Mouse (Mus musculus) midbrain, embryonic 10.5 days (tissue): ENCODE data around the gene Gpr183. TPM values are rescaled to one million over a fixed set of nuclear protein-coding genes. Genes with fewer than 3 reads are reported as not detected.

Experiments
- DNase-seq: peaks from one replicate; pipeline ENCODE4 v3.0.0-alpha.2; 2017; ENCODE audit warnings: low spot score
- H3K27ac ChIP-seq: fragments of 300-500 bp; sonication (generic); replicated peaks from 2 replicates; pipeline ENCODE4 v1.5.1; 2016; ENCODE audit warnings: mild to moderate bottlenecking
- H3K27me3 ChIP-seq: fragments of 300-500 bp; sonication (generic); 2 replicates; pipeline ENCODE4 v1.6.1; 2016; ENCODE audit warnings: low read depth, mild to moderate bottlenecking; ENCODE audit not compliant: poor library complexity, severe bottlenecking
- H3K36me3 ChIP-seq: fragments of 300-500 bp; sonication (generic); 2 replicates; pipeline ENCODE4 v1.6.1; 2016; ENCODE audit warnings: mild to moderate bottlenecking, moderate library complexity
- H3K4me1 ChIP-seq: fragments of 300-500 bp; sonication (generic); 2 replicates; pipeline ENCODE4 v1.6.1; 2016
- H3K4me3 ChIP-seq: fragments of 300-500 bp; sonication (generic); 2 replicates; pipeline ENCODE4 v1.5.1; 2016; ENCODE audit warnings: mild to moderate bottlenecking, moderate library complexity
- H3K9me3 ChIP-seq: fragments of 300-500 bp; sonication (generic); replicated peaks from 2 replicates; pipeline ENCODE4 v1.6.1; 2016; ENCODE audit warnings: mild to moderate bottlenecking
- WGBS: fragments of 180-500 bp; shearing (Covaris S2); methylation state at CpG from one replicate; pipeline ENCODE4 v1.1.7; 2016; 5-methylcytosine and 5-hydroxymethylcytosine counted together
- polyA plus RNA-seq: library from polyadenylated mRNA; unstranded; fragments of >200 nt; fragmentation: Nextera tagmentation; extraction: Ambion mirVana; gene quantifications from 2 replicates; pipeline ENCODE4 v1.2.1, GENCODE M21; 2016

Gpr183 gene
- polyA plus RNA-seq, 1 experiment from 2014 or later, result 1.9 TPM

DNA sequence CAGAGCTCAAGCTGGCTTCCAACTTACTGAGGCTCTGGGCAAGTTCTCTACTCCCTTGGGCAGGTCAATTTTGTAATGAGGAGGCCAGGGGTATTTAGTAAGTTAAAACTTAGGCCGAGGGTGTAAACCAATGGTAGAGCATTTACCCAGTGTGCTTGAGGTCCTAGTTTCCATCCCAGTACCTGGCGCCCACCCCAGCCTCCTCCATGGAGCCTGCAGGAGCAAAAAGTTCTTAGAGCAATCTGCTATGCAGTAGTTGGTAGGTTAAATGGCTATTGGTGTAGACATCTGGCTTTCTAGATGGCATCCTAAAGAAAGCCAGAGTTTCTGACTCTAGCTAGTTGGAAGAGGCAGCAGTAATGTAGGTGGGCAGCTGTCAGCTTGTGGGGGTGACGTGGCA is 15.6 kb downstream of the Gpr183 start:
- no peak for DNase-seq

DNA sequence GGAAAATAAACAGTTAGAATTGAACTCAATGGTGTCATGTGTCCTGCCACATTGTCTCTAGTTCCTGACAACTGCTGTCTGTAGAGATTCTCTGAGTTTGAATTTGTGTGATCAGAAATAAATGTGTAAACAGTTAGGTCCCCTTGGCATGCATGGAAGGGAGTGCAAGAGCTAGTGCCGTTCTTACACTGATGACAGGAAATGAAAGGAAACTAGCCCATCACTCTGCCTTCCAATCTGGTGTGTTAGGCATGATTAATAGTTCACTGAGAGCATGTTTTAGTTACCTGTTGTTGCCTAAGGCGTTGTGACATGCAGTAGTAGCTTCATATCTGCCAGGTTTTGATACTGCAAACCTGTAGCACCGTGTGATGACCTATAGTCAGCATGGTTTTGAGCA is 17.0 kb downstream of the Gpr183 start:
- Histone ChIP-seq H3K4me1 (no peaks in the 10 kb centered on the region), H3K4me3 (no peak overlapping the region), H3K9me3 (peaks cover 10% of the 10 kb centered on the region; the same call in 1 of the 2 replicates), H3K36me3 (no peaks in the 10 kb centered on the region), H3K27me3 (no peaks in the 10 kb centered on the region), H3K27ac (no peak overlapping the region)
- WGBS, result 96% methylated on average over 3 of the region's 3 CpGs
- no peak for DNase-seq

More for the DNA sequence above, 15.6 kb downstream of the Gpr183 start:
- Histone ChIP-seq H3K4me3 (no peak overlapping the region), H3K27ac (no peak overlapping the region), H3K4me1 (no peaks in the 10 kb centered on the region), H3K36me3 (peaks cover 7% of the 10 kb centered on the region), H3K27me3 (no peaks in the 10 kb centered on the region), H3K9me3 (peaks cover 3% of the 10 kb centered on the region; the same call in 1 of the 2 replicates)
- 92% methylated on average over 3 of the region's 3 CpGs for WGBS

DNA sequence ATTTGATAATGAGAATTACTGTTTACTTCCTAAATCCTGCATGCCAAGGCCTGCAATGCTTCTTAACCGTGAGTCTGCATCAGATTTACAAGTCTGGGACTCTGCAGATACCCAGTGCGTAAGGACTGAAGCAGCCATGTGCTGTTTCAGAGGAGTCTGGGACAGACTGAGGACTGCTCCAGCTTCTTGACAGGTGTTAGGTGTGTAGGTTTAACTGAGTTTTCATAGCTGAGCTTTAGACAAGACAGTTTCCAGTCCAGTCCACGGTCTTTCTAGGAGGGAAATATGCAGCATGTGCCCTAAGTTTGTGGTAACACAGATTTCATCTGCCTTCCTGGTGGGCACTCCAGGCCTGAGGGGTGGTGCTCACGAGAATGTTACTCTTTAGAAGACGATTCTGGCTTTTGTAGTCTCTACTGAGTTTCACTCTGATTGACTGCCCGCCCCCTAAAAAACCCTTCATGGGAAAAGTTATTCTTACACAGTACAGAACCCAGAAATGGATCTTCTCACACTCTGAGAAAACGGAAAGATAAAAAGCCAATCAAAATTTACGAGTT is 17.7 kb downstream of the Gpr183 start:
- 87% methylated on average over 8 of the region's 8 CpGs for WGBS
- Histone ChIP-seq H3K27ac (no peak overlapping the region), H3K4me3 (no peak overlapping the region), H3K4me1 (no peaks in the 10 kb centered on the region), H3K27me3 (no peaks in the 10 kb centered on the region), H3K9me3 (peaks cover 10% of the 10 kb centered on the region; the same call in 1 of the 2 replicates), H3K36me3 (no peaks in the 10 kb centered on the region)
- DNase-seq, result no peak

DNA sequence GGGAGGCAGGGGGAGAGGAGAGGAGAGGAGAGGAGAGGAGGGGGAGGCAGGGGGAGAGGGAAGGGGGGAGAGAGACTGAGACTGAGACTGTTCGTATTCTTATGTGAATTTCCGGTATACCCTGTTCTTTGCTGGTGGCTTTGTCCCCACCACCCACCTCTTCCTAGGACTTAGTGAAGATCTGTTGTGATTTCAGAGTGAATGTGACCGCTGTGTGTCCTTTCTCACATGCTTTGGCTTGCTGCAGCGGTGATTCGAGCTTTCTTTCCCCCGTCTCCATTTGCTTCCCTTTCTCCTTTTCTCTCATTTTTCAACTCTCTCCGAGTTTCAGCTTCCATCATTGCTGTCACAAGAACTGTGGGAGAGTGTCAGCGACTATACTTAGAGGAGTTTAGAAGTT is 18.3 kb downstream of the Gpr183 start:
- Histone ChIP-seq H3K27ac (no peak overlapping the region), H3K9me3 (peaks cover 10% of the 10 kb centered on the region; the same call in 1 of the 2 replicates), H3K4me1 (no peaks in the 10 kb centered on the region), H3K36me3 (no peaks in the 10 kb centered on the region), H3K4me3 (no peak overlapping the region), H3K27me3 (no peaks in the 10 kb centered on the region)
- no peak for DNase-seq
- WGBS, result 86% methylated on average over 8 of the region's 8 CpGs

DNA sequence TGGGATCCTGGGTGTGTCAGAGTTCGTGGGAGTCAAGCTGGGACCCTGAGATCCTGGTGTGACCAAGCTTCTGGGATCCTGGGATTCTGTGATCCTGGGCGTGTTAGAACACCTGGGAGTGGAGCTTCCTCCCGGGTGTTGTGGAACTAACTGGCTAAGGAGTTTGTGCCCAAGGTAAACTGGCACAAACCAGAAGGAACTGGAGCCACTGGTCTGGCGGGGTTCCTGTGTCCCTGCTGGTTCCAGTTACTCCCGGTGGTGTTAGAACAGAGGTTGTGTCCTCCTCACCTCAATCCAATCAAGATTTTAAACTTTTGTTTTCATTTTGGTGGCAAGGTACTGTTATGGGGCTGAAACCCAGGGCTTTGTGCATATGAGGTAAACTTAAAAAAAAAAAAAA is 18.9 kb downstream of the Gpr183 start:
- 83% methylated on average over 5 of the region's 5 CpGs for WGBS
- H3K27me3 ChIP-seq, result no peaks in the 10 kb centered on the region
- DNase-seq, result no peak
- no peak overlapping the region for H3K4me3 ChIP-seq
- H3K36me3 ChIP-seq, result no peaks in the 10 kb centered on the region
- H3K9me3 ChIP-seq, result peaks cover 10% of the 10 kb centered on the region; the same call in 1 of the 2 replicates
- no peaks in the 10 kb centered on the region for H3K4me1 ChIP-seq
- H3K27ac ChIP-seq, result no peak overlapping the region

DNA sequence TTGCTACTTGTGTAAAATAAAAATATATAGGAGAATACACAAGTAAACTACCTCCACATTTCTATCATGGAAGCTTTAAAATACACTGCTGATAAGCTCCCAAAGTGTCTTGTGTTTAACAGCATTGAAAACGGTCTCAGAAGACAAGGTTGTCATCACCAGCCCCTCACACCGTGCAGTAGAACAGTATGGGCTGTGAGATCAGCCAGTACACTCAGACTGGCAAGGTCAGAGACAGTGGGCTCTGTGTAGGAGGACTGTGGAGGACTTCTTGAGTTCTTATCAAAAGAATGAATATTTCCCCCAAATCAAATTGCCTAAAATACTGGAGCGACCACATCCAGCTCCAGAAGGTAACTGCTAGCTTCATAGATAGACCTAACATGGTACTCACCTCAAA is 25.4 kb downstream of the Gpr183 start:
- Histone ChIP-seq H3K4me3 (no peak overlapping the region), H3K27me3 (no peaks in the 10 kb centered on the region), H3K27ac (no peak overlapping the region), H3K4me1 (no peaks in the 10 kb centered on the region), H3K9me3 (peaks cover 15% of the 10 kb centered on the region; the same call in 1 of the 2 replicates), H3K36me3 (peaks cover 18% of the 10 kb centered on the region)
- 96% methylated on average over 3 of the region's 3 CpGs for WGBS
- DNase-seq, result no peak

DNA sequence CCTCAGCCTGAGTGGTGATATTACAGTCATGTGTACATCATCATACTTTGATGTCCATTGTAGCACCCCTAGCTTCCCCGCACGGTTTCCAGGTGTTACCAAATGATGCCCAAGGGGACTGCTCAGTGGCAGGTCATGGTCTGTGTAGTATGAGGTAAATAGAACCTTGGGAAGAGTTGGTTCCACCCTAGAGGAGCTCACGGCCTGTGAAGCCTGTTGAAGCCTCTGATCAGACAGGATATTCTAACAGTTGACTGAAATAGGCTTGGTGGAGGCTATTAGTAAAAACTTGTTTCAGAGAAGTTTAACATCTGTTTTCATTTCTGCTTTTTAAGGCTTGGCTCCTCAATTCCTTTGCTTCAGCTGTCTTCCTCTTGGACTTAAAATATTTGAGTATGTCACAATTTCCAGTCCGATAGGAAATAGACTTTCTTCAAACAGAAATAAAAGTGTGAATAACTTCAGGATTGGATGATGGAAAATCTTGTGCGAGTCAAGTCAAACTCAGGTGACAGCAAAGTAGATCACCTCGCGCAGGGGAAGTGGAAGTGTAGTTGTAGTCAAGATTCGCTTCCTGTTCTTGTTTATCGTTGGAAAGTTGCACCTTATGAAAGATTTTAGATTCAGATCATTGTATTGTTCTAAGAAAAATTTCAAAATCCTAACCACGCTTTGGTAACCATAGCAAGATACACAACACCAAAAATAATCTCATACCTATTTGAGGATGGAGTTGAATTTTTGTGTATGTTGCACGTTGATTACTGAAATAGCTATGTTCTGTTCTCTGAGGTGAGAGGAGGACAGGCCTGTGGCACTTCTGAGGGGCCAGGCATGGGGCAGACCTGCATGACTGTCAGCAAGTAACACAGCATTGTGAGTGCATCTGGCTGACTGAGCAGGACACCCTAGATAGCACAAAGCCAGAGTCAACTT is 26.5 kb downstream of the Gpr183 start:
- DNase-seq, result no peak
- Histone ChIP-seq H3K27ac (no peak overlapping the region), H3K27me3 (no peaks in the 10 kb centered on the region), H3K4me3 (no peak overlapping the region), H3K36me3 (peaks cover 28% of the 10 kb centered on the region), H3K4me1 (no peaks in the 10 kb centered on the region), H3K9me3 (peaks cover 7% of the 10 kb centered on the region; the same call in 1 of the 2 replicates)
- WGBS, result 96% methylated on average over 11 of the region's 11 CpGs

DNA sequence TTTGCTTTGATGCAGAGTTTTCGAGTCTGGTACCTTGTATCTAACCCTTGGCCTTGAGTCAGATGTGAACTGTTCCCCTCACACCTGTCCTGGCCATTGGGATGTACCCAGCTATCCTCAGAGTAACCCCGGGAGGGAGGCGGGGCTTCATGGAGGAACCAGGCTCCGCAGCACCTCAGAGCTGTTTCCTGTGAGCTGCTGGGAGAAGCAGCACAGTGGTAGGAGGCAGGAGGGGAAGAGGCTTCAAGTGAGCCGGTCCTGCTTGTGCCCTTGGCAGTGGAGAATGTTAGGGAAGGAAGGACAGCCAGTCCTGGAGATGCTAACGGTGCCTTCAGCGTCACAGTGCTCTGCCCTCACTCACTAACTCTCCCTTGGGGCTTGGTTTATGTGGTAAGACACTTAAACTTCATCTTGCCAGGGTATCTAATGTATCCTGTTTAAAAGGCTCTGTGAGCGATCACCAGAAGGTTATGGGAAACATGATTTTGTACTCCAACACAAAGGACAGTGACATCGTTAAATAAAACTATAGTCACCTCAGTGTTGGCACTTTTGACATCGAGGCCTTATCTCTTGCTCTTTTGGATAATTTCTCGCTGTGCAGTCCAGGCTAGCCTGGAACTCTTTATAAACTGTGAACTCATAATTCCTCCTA is 27.3 kb downstream of the Gpr183 start:
- peaks cover 30% of the 10 kb centered on the region for H3K36me3 ChIP-seq
- 89% methylated on average over 11 of the region's 11 CpGs for WGBS
- no peak for DNase-seq

DNA sequence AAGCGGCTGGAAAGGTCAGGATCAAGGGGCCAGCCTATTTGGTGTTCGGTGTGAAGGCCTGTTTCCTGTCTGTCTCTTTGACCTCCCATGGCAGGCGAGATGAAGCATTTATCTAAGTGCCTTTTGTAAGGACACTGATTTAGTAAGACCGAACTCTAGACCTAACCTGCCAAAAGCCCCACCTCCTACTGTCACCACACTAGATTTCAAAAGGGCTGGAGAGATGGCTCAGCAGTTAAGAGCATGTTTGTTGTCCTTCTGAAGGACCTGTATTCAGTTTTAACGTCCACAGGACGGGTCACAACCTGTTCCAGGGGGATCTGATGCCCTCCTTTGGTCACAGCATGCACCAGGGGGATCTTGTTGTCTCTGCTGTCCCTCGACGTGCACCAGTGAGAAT is 28.1 kb downstream of the Gpr183 start:
- Histone ChIP-seq H3K4me3 (no peak overlapping the region), H3K9me3 (peaks cover 7% of the 10 kb centered on the region; the same call in 1 of the 2 replicates), H3K27me3 (no peaks in the 10 kb centered on the region), H3K36me3 (peaks cover 30% of the 10 kb centered on the region), H3K4me1 (peaks cover 4% of the 10 kb centered on the region), H3K27ac (no peak overlapping the region)
- 83% methylated on average over 8 of the region's 8 CpGs for WGBS
- DNase-seq, result no peak

More for the DNA sequence above, 27.3 kb downstream of the Gpr183 start:
- Histone ChIP-seq H3K4me1 (no peaks in the 10 kb centered on the region), H3K4me3 (no peak overlapping the region), H3K9me3 (peaks cover 7% of the 10 kb centered on the region; the same call in 1 of the 2 replicates), H3K27me3 (no peaks in the 10 kb centered on the region), H3K27ac (no peak overlapping the region)

DNA sequence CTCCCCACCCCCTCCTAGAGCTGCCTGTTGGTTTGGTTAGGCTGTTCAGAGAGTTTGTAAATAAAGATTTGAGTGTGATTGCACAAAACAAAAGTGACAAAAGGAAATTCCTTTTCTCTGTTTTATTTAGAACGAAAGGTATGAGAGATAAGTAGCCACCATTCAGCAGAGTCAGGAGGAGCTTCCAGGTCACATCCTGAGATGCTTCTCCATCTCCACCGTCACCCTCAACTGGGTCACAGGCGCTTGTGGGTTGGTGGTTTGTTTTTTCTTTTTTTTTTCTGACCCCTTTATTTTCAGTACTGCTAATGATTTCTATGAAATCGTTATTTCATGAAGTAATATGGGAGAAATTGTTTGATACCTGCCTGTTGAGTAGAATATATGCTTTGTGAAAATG is 28.6 kb downstream of the Gpr183 start:
- H3K27me3 ChIP-seq, result no peaks in the 10 kb centered on the region
- no peak for DNase-seq
- H3K27ac ChIP-seq, result no peak overlapping the region
- H3K4me1 ChIP-seq, result peaks cover 8% of the 10 kb centered on the region
- peaks cover 30% of the 10 kb centered on the region for H3K36me3 ChIP-seq
- no peak overlapping the region for H3K4me3 ChIP-seq
- WGBS, result 91% methylated on average over 4 of the region's 4 CpGs
- H3K9me3 ChIP-seq, result peaks cover 7% of the 10 kb centered on the region; the same call in 1 of the 2 replicates

DNA sequence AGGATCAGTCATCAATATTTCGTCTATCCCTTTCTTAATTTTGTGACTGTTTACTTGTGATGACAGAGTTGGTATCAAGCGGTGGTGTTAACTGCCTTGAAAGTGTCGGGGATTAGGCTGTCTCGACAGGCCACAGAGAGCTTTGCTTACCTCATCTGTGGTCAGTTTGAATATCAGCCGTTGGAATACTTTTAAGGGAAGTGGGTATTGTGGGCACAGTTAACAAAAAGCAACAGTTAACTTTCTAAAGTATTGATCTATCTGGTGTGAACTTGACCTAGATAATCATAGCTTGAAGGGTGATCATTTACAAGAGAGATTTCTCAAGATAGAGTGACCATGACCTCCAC is 30.4 kb downstream of the Gpr183 start:
- Histone ChIP-seq H3K9me3 (peaks cover 7% of the 10 kb centered on the region; the same call in 1 of the 2 replicates), H3K27me3 (no peaks in the 10 kb centered on the region), H3K36me3 (peaks cover 30% of the 10 kb centered on the region), H3K27ac (no peak overlapping the region), H3K4me3 (no peak overlapping the region), H3K4me1 (peaks cover 8% of the 10 kb centered on the region)
- no peak for DNase-seq
- 94% methylated on average over 5 of the region's 5 CpGs for WGBS

DNA sequence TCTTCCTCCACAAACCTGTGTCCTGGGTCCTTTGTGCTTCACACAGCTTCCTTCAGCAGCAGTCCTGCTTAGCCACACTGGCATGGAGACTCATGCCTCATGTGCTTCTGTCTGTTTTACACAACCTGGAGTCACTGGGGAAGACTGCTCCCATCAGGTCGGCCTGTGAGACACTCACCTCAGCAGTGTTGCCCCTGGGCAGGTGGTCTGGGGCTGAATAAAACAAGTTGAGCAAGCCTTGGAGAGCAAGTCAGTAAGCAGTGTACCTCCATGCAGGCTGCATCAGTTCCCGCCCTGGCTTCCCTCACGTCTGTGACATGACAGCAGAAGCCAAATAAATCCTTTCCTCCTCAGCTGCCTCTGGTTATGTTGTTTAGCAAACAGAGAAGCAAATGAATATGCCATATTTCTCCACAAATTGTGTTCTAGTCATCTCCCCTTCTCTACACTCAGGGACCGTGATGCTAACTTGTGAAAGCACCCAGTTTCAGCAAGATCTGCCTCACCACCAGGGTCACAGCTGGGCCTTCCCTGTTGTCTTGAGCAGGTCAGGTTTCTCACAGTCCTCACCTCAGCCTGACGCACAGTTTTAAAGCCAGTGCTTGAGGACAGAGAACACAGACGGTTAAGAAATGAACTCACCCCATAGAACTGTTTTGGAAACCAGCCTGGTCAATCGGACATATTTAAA is 30.9 kb downstream of the Gpr183 start:
- peaks cover 30% of the 10 kb centered on the region for H3K36me3 ChIP-seq
- H3K4me3 ChIP-seq, result no peak overlapping the region
- no peaks in the 10 kb centered on the region for H3K27me3 ChIP-seq
- no peak overlapping the region for H3K27ac ChIP-seq
- peaks cover 7% of the 10 kb centered on the region; the same call in 1 of the 2 replicates for H3K9me3 ChIP-seq
- 91% methylated on average over 7 of the region's 7 CpGs for WGBS
- peaks cover 8% of the 10 kb centered on the region for H3K4me1 ChIP-seq
- no peak for DNase-seq
